Mouse (Mus musculus): Measurements from ENCODE around the gene Krtap19-1.

- TF ChIP-seq POLR2A (IDR thresholded peaks at IDR 0.05; ENCODE audit: insufficient read depth, low read length), result no peak
- TF ChIP-seq CTCF (IDR thresholded peaks at IDR 0.05; ENCODE audit: low read depth, low read length), result no peak
Observed at GRCm38 (mm10) chr16:88820066-88820465, 49.1 kb downstream of the Krtap19-1 start, which contains the start of gene Krtap15.
